Mouse (Mus musculus) lung, postnatal 36 days (tissue): ENCODE data around the gene Chd6.
A peak's percentile ranks its signal among the peaks of the same experiment; 100 is the strongest.

Experiments
- DNase-seq: peaks from one replicate; pipeline ENCODE4 v3.0.0; 2022; ENCODE audit warnings: mixed read lengths

The Chd6 gene

DNA sequence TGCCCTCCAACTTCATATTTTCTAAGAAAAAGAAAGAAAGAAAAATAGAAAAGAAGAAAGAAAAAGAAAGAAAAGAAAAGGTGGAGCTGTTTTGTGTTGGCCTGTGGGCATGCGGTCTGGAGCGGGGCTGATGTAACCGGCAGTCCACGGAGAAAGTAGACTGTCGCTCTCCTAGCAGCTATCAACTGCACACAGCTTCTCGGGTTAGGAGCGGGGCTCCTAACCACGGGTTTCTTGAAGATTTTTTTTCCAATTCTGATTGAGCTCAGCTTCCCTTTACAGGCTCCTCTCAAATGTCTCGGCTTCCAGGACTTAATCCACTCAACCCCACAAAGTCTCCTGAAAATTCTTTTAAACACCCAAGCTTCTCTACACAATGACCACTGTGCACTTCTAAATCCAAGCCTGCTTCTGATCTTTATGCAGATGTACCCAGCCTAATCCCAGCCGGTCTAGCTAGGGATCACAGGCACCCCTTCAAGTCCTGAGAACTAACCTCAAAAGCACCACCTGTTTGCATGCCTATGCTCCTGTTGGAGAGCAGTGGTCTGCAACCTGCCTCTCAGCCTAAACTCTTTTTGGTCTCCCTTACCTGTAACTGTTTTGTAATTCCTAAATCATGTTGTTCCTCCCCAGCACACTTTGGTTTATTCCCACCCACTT, 42.6 kb downstream of the Chd6 start:
- DNase-seq = no peak

DNA sequence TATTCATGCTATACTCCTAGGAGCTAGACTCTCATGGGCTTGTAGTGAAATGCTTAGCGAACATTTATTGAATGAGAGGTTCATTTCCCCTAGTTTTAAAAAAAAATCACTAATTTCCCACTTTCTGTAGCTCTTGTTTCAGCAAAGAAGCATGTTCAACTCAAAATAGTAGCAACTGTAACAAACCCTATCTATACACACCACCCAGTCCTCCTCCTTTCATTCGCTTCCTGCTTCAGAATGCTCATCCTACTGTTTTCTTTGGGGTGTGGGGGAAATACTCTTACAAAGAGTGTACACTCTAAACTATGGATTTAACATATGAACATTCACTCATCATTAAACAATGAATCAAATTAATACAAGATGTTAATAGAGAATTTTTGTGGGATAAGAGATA, 43.3 kb downstream of the Chd6 start:
- DNase-seq = no peak

DNA sequence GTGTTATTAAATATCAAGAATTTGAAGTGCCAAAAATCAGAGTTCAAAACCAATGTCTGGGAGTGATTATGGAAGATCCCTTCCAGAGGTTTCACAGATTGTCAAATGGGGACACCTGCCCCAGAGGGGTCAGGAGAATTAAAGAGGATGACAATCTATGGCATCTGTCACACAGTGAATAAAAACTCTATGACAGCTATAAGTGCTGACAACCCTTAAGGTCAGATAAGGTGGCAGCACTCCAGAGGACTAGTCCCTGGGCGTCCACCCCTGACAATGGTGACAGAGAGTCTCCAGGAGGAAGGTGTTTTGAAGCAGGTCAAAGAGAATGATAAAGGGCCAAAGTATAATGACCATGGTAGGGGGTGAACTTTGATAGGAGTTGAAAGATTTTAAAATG, 44.0 kb downstream of the Chd6 start:
- no peak for DNase-seq

DNA sequence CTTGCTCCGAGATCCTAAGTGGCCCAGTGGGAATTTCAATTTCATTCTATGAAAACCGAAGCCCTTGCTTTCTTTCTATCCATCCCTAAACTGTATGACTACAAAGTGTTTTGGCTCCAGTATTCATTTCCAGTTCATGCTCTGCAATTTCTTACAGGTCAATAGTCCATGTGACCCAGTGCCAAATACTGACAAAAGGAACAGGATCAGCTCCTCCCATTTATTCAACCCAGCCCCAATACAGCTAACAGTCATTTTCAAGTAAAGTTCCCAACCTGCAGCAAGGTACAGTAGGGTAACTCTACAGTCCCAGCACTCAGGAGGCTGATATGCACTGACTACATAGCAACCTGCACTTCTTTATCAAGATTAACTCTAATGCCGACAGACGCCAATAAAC, 50.0 kb downstream of the Chd6 start:
- DNase-seq = no peak

DNA sequence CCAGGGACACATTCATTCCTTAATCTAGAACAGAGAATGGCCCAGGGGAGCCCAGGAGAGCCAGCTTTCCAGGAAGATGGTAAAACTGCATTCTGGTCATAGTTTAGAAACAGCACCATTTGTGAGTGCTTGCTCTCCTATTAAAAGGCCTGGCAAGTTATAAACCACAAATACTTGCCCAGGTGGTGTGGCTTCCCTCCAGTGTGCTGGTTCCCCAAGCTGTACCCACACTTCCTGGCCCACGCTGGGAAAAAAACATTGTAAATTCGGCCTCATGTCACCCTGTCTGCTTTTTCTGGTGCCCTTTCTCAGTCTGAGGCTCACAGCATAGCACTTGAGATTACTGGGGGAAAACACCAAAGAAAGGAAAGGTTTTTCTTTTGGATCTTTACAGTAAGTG, 55.1 kb downstream of the Chd6 start:
- no peak for DNase-seq

DNA sequence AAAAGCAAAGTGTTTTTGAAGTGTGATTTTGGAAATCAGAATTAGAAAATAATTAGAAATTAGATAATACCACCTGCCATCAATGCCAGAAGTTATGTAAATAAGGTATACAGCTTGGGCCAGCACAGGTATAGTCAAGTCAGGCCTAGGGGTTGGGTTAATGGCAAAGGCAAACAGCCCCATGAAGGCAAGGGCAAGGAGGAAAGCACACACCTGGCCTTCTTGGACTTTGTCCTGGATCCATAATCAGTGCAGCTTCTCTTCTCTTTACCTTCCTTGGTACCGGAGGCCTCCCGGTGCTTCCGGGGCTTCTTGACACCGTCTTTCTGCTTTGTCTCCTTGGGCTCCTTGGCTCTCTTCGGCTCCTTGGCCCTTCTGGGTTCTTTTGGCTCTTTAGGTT, 56.7 kb downstream of the Chd6 start:
- DNase-seq = no peak

DNA sequence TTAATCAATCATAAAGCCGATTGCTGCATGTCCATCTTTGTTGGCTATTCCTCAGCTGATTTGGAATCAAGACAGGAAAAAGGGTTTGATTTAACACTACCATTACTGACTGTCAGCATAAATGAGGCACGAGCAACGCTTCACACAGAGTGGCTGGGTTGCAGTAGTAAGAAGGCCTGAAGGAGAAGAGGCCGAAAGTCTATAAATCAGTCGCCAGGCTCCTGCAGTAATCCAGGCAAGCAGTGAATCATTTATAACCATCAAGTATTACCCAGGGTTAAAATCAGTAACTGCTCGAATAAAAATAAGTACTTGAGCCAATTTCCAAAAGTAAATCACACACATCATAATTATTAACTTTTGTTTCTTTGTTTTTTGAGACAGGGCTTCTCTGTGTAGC, 59.4 kb downstream of the Chd6 start:
- no peak for DNase-seq

DNA sequence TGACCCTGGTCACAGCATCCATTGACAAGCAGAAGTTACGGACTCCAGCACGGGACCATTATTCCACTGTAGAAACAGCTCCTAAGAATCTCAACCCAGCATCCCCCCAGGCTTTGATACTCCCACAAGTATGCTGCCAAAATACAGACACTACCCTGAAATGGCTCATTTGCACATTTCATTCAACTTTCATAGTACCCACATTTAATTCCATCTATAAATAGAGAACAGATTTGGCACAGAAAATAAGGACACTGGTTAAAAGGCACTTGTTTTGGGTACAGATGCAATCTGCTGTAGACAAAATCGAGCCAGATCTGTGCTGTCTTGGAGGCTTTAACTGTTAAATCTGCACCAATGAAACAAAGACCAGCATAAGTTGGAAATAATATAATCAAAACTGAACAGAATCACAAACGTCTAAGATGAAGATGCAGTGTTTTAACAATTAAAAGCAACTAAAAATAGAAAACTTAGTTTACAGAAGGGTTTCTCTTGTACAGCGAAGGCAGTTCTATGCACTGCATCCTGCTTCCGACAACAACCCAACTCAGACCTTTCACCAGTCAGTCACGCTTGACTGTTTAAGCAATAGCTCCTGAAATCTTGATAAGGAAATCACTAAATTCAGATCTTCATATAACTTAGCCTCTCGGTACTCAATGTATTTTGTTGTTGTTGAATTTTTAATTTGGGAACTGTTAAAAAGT, 64.2 kb downstream of the Chd6 start:
- no peak for DNase-seq

DNA sequence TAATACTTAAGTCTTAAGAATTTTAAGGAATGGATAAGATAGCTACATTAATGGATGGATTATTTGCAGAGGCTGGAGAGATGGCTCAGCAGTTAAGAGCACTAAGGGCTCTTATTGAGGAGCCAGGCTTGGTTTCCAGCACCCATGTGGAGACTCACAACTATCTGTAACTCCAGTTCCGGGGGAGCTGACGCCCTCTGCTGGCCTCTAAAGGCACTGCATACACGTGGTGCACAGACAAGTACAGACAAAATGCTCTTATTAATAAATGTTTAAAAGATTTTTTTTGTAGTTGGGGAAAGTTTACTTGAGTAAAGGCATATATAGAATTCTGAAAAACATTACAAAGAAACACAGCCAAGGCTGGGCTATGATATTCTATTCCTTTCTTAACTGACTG, 66.0 kb downstream of the Chd6 start:
- DNase-seq = no peak

DNA sequence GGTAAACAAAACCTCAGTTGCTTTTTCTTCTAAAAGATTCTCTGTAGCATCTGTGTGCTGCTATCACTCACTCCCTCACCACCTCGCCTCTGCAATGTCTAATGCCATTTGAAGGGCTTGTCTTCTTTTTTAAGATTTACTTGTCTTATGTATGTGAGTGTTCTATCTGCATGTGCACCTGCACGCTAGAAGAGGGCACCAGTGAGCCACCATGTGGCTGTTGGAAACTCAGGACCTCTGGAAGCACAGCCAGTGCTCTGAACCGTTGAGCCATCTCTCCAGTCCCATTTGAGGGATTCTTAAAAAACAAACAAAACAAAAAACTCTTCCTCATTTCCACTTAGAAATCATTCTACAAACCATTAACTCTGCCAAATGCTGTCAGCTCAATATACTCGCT, 68.1 kb downstream of the Chd6 start:
- no peak for DNase-seq

DNA sequence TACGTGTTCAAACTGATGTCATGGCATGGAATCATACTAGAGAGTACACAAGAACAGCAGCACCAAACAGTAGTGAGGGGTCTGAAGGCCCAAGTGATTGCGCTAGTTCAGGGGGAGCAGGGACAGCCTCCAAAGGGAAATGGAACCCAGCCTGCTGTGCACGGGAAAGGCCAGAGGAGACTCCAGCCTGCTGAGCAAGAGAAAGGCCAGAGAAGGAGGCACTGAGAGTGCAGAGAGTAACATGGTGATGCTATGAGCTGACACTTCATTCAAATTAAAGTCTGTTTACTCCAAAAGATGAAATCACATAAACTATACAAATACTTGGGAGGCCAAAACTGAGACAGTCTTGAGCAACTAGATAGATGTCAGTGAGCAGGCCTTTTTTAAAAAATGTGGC, 71.1 kb downstream of the Chd6 start:
- peak; percentile 39 for DNase-seq

DNA sequence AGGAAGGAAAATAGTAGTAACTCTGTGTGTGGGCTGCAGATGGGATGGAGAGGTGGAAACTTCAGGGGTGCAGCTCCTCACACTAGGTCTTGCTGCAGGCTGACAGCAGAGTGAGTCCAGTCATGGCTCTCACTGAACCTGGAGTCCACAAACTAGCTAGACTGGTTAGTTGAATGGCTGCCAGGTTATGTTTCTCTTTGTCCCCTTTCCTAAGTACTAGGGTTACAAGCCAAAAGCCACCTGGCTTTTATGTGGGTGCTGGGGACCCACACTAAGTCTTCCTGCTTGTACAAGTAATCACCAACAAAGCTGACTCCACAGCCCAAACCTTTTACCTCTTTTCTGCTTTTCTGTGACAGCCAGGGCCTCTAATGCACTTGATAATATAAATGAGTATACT, 75.7 kb downstream of the Chd6 start:
- peak; percentile 49 for DNase-seq

DNA sequence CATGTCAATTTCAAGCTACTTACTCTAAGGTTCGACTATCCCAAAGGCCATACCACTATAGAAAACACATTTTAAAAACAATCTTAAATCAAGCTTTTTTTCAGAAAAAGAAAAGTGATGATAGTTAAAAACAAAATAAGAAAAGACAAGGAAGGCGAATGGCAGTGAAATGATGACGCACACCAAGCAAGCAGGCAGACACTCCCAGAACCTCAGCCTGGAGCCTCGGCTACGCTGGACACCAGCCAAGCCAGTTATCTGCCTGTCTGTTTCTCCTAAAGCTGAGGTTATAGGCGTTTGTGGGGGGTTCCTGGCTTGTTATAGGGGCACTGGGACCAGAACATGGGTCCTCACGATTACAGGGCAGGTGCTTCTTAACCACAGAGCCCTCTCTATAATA, 76.5 kb downstream of the Chd6 start:
- no peak for DNase-seq

DNA sequence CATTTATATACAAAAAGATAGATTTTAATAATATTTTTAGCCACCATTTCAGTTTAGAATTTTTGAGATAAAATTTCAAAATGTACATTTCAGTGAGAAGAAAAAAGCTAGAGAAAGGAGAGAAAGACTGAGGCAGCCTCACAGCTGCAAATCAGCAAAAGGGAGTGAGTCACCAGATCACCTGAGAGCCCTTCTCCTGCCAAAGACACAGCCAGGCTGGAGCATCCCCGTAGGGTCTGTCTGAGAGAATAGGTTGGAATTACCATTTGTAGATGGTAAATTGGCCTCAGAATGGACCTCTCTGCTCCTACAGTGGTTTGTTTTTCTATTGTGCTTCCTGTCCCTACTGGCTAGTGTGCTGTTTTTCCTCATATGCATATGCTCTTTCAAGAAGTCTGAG, 84.3 kb downstream of the Chd6 start:
- DNase-seq = no peak

DNA sequence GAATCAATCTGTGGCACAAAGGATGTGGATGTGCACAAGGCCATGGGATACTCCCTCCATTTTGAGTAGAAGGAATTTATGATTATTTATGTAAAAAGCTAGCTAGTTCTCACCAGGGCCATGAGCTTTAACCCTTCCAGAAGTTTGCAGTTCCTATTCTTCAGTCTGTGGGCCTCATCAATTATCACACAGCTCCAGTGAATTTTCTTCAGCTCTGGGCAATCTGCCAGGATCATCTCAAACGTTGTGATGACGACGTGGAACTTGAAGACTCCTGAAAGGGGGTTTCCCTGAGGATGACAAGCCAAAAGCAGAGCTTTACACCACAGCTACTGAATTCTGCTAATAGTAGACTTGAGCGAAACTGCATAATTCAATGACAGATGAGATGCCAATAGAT, 91.0 kb downstream of the Chd6 start:
- DNase-seq = no peak

DNA sequence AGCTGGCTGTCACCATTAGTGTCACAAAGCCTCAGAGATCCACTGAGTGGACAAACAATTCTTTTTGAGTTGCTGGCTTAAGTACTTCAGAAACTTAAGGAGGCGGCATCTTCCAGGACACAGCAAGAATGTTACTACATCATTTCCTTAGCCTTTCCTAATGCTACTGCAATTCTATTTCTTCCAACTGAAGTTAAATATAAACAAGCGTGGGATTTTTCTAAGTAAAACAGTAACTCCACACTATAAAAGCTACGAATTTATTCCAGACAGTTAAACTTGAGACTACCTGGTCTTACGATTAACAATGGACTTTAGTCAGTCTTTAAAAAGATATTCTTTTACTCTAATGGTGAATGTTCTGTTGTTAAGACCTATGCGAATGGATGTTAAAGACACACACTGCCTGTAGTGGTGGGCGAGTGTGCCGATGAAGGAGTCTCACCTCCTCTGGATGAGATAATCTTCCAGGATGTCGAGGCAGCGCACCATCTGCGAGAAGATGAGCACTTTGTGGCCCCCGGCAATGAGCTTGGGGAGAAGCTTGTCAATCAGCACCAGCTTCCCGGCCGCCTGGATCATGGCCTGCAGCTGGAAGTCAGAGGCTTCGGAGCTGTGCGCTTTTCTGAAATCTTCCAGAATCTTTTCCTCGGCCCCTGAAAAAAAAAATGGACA, 96.2 kb downstream of the Chd6 start:
- DNase-seq = no peak

DNA sequence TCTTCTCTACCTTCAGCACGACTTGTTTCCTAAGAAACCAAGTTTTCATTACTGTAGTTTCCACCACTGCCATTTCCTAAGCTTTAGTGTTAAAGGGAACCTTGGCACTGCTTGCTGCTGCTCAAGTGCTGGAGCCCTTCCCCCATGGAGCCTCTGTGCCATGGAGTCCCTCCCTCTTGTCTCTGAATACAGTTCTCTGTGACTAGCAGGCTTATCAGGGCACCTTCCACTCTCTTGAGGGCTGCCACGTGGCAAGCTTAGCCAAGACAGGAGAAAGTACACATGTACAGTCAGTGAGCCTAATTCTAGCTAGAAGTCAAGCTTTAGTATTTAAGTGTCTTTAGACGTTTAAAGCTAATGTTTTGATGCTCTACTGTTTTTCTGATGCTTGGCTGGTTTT, 104.5 kb downstream of the Chd6 start:
- DNase-seq = peak; percentile 74

DNA sequence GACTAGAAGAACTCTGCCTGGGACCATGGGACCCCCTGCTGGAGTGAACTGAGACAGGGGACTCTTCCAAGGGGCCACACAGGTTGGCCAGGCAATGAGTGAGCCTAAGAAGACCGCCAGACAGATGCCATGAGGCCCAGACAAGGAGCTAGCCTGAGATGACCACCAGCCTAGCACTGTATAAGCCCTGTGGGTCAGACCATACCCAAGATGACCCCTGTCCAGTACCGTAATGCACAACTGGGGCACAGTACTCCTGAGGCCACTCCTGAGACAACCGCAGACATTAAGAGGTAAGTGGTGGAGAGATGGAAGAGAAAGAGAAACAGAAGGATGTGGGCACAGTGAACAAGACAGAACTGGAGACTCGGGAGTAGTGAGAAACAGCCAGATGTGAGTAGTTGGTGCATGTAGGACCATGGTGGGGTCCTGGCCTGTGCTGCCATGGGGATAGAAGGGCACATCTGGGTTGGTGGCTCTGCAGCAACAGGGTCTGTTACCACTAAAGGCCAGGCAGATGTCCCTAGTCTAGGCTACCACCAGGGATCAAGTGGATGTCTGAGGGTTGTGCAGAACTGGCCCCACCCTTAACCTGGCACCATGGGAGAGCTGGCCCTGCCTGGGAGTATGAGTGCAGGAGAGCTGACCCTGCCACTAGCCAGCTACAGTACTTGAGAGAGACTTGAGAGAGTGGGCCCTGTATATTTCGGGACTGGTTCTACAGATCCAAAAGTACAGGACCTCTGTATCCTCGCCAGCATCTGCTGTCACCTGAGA, 111.7 kb downstream of the Chd6 start:
- DNase-seq = no peak

DNA sequence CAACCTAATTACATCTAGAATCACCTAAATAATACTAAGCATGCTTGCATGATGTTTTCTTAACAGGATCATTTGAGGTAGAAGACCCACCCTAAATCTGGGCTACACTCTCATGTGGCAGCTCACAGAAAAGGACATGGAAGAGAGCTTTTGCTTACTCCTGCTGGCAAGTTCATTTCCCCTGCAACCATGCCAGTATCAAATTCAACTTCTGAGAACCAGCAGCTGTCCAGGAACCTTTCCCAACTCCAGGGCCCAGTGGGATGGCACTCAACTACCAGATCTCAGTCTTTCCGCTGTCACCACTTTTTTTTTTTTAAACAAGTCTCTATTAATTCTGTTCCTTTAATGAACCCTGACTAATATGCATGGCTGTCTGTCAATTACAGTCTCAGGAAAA, 114.7 kb downstream of the Chd6 start:
- no peak for DNase-seq

DNA sequence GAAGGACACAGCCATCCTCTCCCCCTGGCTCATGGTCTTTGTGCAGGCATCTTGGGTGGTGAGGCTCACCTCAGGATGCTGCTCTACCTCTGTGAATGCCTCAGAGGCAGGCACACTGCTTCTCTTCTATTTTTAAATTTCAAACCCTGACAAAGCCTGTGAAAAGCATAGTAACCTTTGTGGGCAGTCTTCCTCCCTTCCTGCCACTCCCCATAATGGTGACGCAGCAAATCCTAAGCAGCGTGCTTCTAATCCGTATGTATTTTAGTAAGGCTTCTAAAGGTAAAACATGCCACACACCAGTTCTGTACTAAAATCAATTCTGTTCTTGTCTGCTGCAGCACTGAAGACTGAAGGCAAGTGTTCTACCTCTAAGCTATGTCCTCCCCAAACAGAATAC, 116.4 kb downstream of the Chd6 start:
- DNase-seq = no peak

DNA sequence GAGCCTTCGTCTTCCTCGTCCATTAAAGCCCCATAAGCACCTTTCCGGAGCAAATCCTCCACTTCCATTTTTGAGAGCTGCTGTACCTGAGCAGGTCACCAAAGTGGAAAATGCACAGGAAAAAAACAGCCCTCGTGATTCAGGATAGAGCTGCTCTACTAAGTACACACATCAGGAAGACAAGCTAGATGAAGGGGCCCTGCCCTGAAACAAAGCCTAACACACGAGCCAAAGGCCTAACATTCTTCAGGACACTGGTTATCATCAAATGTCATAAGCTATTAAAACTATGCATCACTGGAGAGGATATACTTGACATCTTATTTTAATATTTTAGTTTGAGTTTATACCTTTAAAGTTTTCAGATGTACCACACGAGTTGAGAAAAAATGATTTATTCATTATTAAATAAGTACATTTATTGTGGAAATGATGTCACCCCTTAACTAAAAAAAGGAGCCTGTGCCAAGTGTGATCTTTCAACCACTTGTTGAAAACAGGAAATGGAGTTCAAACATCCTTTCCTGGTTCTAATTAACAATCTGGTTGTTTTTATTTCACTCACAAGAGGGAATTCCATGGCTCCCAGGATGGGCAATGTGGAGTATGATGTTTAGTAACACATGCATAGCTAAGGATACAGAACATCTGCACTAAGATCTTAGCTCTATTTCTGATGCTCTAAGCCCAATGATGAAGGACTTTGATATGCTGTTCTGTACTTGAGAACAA, 118.4 kb downstream of the Chd6 start:
- DNase-seq = peak; percentile 39

DNA sequence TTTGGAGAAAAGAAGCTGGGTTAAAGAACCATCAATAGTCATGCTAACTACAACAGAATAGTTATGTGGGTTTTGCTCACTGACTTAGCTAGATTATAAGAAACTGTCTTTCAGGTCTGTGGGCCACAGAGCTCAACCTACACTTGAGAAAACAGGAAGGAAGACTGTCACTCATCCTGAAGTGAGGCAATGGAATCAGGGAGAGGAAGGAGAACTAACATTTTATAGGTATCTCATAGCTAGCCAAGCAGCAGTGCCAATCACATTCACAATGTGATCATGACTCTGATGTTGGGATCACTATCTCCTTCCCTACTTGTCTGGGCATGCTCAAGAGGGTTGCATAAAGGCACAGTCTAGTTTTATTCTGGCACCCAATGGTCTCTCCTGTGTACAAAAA, 121.4 kb downstream of the Chd6 start:
- no peak for DNase-seq

DNA sequence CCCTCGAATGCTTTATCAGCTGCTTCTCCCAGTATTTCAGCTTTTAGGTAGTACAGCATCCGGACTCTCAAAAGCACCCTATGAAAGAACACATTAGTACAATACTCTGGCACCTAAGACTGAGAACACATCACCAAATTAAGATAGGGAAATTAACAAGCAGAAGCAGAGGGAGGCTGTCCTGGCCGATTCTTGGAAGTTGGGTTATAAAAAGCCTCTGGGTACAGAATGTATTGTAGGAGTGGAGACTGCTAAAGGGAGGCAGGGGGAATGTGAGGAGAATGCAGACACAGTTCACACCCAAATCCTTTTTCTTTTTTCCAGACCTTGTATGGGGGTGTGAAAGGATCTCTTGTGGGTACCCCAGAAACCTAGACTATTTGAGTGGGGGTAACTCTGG, 126.2 kb downstream of the Chd6 start:
- DNase-seq = no peak
